Mouse (Mus musculus) liver (tissue): ENCODE data around the gene Aasdh.

Experiments used
- DNase-seq: peaks from one replicate; pipeline ENCODE4 v3.0.0-alpha.2; 2020; ENCODE audit warnings: mixed read lengths

Gene Aasdh

DNA sequence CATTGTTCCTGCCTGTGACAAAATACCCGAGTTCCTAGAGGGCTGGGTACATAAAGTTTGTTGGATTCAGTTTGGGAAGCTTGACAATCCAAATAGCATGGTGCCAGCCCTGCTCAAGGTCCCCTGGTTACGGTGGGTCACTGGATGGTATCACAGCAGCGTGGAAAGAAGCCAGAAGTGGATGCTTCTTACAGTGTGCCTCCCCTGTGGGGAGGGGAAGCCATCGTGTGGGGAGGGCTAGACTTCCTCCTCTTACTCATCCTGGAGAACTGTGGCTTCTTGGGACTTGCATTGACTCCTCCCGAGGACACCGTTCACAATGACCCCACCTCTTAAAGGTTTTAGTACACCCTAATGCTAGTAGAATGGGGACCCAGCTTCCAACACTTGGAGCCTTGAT is 65.5 kb downstream of the Aasdh start:
- no peak for DNase-seq

DNA sequence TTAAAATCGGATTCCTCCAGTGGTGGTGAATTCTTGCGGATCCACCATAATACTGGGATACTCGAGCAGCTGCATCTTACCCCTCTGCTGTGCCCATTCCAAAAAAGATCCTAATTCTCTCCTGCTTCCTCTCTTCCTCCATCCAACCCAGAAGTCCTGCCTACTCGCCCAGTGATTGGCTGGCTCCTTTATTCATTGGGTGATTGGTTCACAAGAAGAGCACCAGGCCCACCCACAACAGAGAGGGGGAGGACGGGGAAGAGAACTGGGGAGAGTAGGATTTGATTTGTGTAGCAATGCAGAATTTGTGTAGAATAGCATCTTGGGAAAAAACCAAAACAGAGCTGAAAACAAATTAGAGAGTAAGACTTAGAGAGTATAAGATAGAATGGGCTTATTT is 68.3 kb downstream of the Aasdh start:
- DNase-seq, result no peak

DNA sequence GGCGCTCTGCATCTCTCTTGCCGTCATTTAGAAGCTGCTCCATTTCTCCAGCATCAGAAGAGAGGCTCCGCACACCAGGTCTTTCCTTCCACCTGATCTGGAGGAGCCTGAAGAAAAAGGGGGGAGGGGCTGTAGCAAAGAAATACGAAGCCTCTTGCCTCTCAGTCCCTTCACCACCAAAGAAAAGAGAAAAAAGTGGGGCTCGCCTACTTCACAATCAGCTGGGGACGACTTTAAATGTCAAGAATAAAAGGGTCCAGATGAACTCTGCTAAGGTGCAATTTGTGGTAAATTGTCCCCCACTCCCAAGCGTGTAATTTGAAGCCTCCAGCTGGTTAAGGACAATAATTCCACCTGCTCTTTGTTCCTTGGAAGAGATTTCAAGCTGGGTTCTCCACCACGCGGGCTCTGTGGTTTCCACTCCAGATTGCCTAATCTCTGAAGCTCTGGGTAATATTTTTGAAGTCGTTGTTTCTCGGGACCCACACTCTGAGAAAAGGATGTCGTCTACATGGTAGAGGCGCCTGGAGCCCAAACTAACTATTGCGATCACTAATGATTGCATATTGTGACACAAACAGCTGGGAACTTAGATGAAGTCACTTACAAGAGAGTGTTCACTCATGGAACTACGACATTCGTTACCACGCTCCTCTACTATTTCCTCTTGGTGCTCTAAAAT is 72.6 kb downstream of the Aasdh start:
- no peak for DNase-seq

DNA sequence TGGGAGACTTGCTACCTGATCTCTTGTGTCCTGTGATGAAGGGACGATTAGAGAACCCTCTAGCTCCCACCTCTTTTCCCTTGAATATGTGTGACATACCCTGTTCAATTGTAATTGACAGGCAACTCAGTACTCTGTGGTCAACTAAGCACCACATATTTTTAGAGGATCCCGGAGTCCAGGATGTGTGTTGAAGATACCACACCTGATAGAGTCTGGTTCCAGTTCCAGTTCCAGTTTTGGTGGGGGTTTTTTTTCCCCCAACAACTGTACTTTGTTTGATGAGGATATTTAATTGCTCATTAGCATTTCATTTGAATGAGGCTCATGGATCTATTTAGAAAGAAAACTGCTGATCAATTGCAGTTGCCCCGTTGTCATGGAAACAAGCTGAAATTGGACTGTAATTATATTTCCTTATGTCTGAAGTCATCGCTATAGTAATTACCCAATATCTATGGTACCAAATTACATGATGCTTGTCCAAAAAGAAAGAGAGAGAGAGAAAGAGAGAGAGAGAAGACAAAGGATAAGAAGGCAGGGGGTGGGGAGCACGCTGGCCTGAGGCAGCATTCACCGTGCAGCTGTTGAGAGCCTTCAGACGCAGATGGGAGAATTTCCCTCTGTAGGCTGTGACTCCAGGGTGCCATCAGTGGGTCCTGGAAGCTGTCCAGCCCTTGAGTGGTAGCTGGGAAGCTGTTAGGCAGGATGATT is 76.6 kb downstream of the Aasdh start:
- no peak for DNase-seq
